Mouse (Mus musculus) brain, embryonic 14.5 days (tissue): ENCODE measurements around the gene Sucla2.

ENCODE experiments used
- CTCF ChIP-seq: fragments of 200-500 bp; IDR thresholded peaks from 2 replicates; pipeline ENCODE4 v1.5.1; 2012; ENCODE audit warnings: inconsistent platforms, mild to moderate bottlenecking, moderate library complexity, borderline replicate concordance; ENCODE audit not compliant: insufficient read depth, insufficient read length; ENCODE audit errors: extremely low read depth
- POLR2A ChIP-seq: fragments of 200-500 bp; IDR thresholded peaks from 2 replicates; pipeline ENCODE4 v1.6.1; 2012; ENCODE audit warnings: mild to moderate bottlenecking, inconsistent platforms, borderline replicate concordance; ENCODE audit not compliant: poor library complexity, insufficient read depth, insufficient read length, severe bottlenecking; ENCODE audit errors: extremely low read depth

DNA sequence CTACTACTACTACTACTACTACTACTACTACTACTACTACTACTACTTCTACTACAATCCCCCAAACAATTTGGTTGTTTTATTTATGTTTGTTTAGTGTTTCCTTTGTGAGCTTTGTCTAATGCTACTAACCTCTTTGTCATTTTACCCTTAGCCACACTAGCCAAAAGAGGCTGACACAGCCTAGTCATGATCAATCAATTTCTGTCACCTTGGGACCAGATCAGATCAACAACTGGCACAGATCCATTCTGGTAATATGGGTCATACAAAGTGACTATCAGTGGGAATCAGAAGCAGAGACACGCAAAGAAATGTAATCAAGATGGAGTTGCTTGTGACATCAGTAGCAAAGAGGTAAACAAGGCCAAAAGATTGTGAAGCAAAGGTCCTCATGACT is 97.9 kb downstream of the Sucla2 start:
- TF ChIP-seq CTCF (no peak), POLR2A (no peak)
